Mouse (Mus musculus): ENCODE measurements around the gene Crtc2. TPM values are rescaled to one million over a fixed set of nuclear protein-coding genes. Genes with fewer than 3 reads are reported as not detected.
"Not testable (repeated sequence)": the region's sequence is repeated elsewhere in the genome, so short reads cannot be mapped to it uniquely, and the experiment has no call there.

The Crtc2 gene
- total RNA-seq, 2 experiments from 2014 or later = 36.4 to 45.7 TPM

GRCm38 (mm10) chr3:90265932-90266741 is 12.2 kb downstream of the Crtc2 start:
- DNase-seq (ENCODE audit: low spot score in 2 of 2) = no peak

- no peak for DNase-seq (ENCODE audit: low spot score in 2 of 2)
Measured at GRCm38 (mm10) chr3:90266901-90267775, 13.2 kb downstream of the Crtc2 start.

- DNase-seq (ENCODE audit: low spot score in 2 of 2) = no peak
Measured at GRCm38 (mm10) chr3:90268190-90268589, 14.2 kb downstream of the Crtc2 start.

- no peak for DNase-seq (ENCODE audit: low spot score in 2 of 2)
Measured at GRCm38 (mm10) chr3:90268971-90269370, 15.0 kb downstream of the Crtc2 start.

GRCm38 (mm10) chr3:90270784-90271183 is 16.8 kb downstream of the Crtc2 start:
- no peak for DNase-seq (ENCODE audit: low spot score in 2 of 2)

- DNase-seq (ENCODE audit: low spot score in 2 of 2) = no peak
Measured at GRCm38 (mm10) chr3:90272170-90272569, 18.2 kb downstream of the Crtc2 start.

GRCm38 (mm10) chr3:90273855-90274254 is 19.9 kb downstream of the Crtc2 start:
- DNase-seq (ENCODE audit: low spot score in 2 of 2) = no peak

- no peak for DNase-seq (ENCODE audit: low spot score in 2 of 2)
Measured at GRCm38 (mm10) chr3:90275286-90275685, 21.3 kb downstream of the Crtc2 start.

GRCm38 (mm10) chr3:90276858-90277257 is 22.9 kb downstream of the Crtc2 start:
- DNase-seq (ENCODE audit: low spot score in 2 of 2) = no peak

GRCm38 (mm10) chr3:90277793-90278192 is 23.8 kb downstream of the Crtc2 start:
- no peak for DNase-seq (ENCODE audit: low spot score in 2 of 2)

GRCm38 (mm10) chr3:90278211-90278610 is 24.2 kb downstream of the Crtc2 start:
- DNase-seq (ENCODE audit: low spot score in 2 of 2) = no peak

- DNase-seq (ENCODE audit: low spot score in 2 of 2) = no peak
Measured at GRCm38 (mm10) chr3:90279216-90279615, 25.3 kb downstream of the Crtc2 start.

GRCm38 (mm10) chr3:90279743-90280142 is 25.8 kb downstream of the Crtc2 start:
- no peak for DNase-seq (ENCODE audit: low spot score in 2 of 2)

- DNase-seq (ENCODE audit: low spot score in 2 of 2) = peak in 1 of 2 experiments; percentile 45
Measured at GRCm38 (mm10) chr3:90280708-90281107, 26.7 kb downstream of the Crtc2 start.

- no peak for DNase-seq (ENCODE audit: low spot score in 2 of 2)
Measured at GRCm38 (mm10) chr3:90284150-90284549, 30.2 kb downstream of the Crtc2 start.

- not testable (repeated sequence) for DNase-seq (ENCODE audit: low spot score in 2 of 2)
Measured at GRCm38 (mm10) chr3:90289403-90289802, 35.4 kb downstream of the Crtc2 start.

- DNase-seq (ENCODE audit: low spot score in 2 of 2) = no peak
Measured at GRCm38 (mm10) chr3:90290602-90291001, 36.6 kb downstream of the Crtc2 start.

GRCm38 (mm10) chr3:90291982-90292344 is 38.0 kb downstream of the Crtc2 start:
- no peak for DNase-seq (ENCODE audit: low spot score in 2 of 2)

- DNase-seq (ENCODE audit: low spot score in 2 of 2) = peak; percentile 99 to 100
Measured at GRCm38 (mm10) chr3:90292345-90293275, 38.6 kb downstream of the Crtc2 start, which contains the start of gene Gatad2b. Gene Gatad2b, plus strand, starts transcription at chr3:90293178.

- DNase-seq (ENCODE audit: low spot score in 2 of 2) = peak; percentile 16 to 28
Measured at GRCm38 (mm10) chr3:90293352-90294063, 39.5 kb downstream of the Crtc2 start.
